ENCODE assay signal across 35 mouse cellular contexts in genomic region chr7:37813676-37814075, GRCm38 (mm10). TPM values are rescaled to one million over a fixed set of nuclear protein-coding genes. Genes with fewer than 3 reads are reported as not detected.
"Had no signal": no experiment of that assay in that cellular context is flagged by ENCODE, and none has a peak within 500 bp of the region (broad histone marks: within the 10 kb centered on the region; RNA-seq: fewer than 3 reads in every experiment).

No protein-coding gene starts in this region.

- ATAC-seq: hindbrain, embryonic 16.5 days; hindbrain, postnatal 0 days; inflammation-experienced regulatory T-cells, adult 6 months; intestine, embryonic 15.5 days; intestine, embryonic 16.5 days; intestine, postnatal 0 days had no signal

- H3K4me3 ChIP-seq: heart, embryonic 12.5 days; heart, embryonic 13.5 days; heart, embryonic 15.5 days; hindbrain, embryonic 10.5 days; hindbrain, embryonic 12.5 days; hindbrain, embryonic 13.5 days; hindbrain, embryonic 15.5 days; intestine, embryonic 15.5 days; kidney, embryonic 15.5 days; layer of hippocampus, adult 2 months; left cerebral cortex, adult 2 months had no signal

- H3K4me2 ChIP-seq: heart, embryonic 11.5 days; heart, embryonic 12.5 days; heart, embryonic 13.5 days; heart, embryonic 15.5 days; hindbrain, embryonic 12.5 days; hindbrain, embryonic 13.5 days; hindbrain, embryonic 14.5 days; hindbrain, embryonic 15.5 days; intestine, embryonic 15.5 days; kidney, embryonic 15.5 days had no signal

- H3K27me3 ChIP-seq: heart, embryonic 12.5 days; heart, embryonic 15.5 days; hindbrain, embryonic 12.5 days; hindbrain, embryonic 13.5 days; hindbrain, embryonic 15.5 days; intestine, embryonic 15.5 days; kidney, embryonic 15.5 days had no signal

- H3K36me3 ChIP-seq: heart, embryonic 12.5 days; heart, embryonic 13.5 days; heart, embryonic 15.5 days; hindbrain, embryonic 10.5 days; hindbrain, embryonic 12.5 days; hindbrain, embryonic 13.5 days; hindbrain, embryonic 15.5 days; intestine, embryonic 15.5 days; kidney, embryonic 15.5 days had no signal

- H3K27ac ChIP-seq: heart, embryonic 13.5 days; heart, embryonic 15.5 days; hindbrain, embryonic 10.5 days; hindbrain, embryonic 12.5 days; hindbrain, embryonic 13.5 days; hindbrain, embryonic 14.5 days; hindbrain, embryonic 15.5 days; hindbrain, postnatal 0 days; intestine, embryonic 15.5 days; kidney, embryonic 15.5 days; kidney, postnatal 0 days; layer of hippocampus, adult 2 months; left cerebral cortex, adult 2 months had no signal

- H3K9ac ChIP-seq: heart, embryonic 12.5 days; heart, embryonic 13.5 days; heart, embryonic 15.5 days; hindbrain, embryonic 12.5 days; hindbrain, embryonic 13.5 days; hindbrain, embryonic 14.5 days; hindbrain, embryonic 15.5 days; intestine, embryonic 15.5 days; kidney, embryonic 15.5 days had no signal

- H3K4me1 ChIP-seq: heart, embryonic 12.5 days; heart, embryonic 13.5 days; heart, embryonic 15.5 days; hindbrain, embryonic 10.5 days; hindbrain, embryonic 12.5 days; hindbrain, embryonic 13.5 days; hindbrain, embryonic 15.5 days; intestine, embryonic 15.5 days; kidney, embryonic 15.5 days had no signal

- DNase-seq: heart, postnatal 10 days; heart, postnatal 14 days; heart, postnatal 4 days; kidney, adult 11 months; kidney, adult 18-20 months; kidney, adult 2 months; kidney, adult 8-10 months; kidney, adult 9 months; kidney, postnatal 10 days; kidney, postnatal 14 days; kidney, postnatal 25 days; kidney, postnatal 36 days; kidney, postnatal 4 days; layer of hippocampus, adult 9-11 months; layer of hippocampus, postnatal 36 days had no signal

- H3K9me3 ChIP-seq: heart, embryonic 12.5 days; heart, embryonic 13.5 days; heart, embryonic 15.5 days; hindbrain, embryonic 10.5 days; hindbrain, embryonic 12.5 days; hindbrain, embryonic 13.5 days; hindbrain, embryonic 15.5 days; intestine, embryonic 15.5 days; kidney, embryonic 15.5 days had no signal

RNA-seq across cellular contexts. Expression of gene Zfp536, which starts 40.2 kb away (rescaled TPM):
- total RNA-seq: hematopoietic stem cell, adult 5-6 weeks had no signal
